Mouse (Mus musculus) lung, postnatal 25 days (tissue): Measurements from ENCODE around the gene Defb29.

Source experiments
- DNase-seq: peaks from one replicate; pipeline ENCODE4 v3.0.0; 2022; ENCODE audit warnings: low spot score

Gene Defb29

DNA sequence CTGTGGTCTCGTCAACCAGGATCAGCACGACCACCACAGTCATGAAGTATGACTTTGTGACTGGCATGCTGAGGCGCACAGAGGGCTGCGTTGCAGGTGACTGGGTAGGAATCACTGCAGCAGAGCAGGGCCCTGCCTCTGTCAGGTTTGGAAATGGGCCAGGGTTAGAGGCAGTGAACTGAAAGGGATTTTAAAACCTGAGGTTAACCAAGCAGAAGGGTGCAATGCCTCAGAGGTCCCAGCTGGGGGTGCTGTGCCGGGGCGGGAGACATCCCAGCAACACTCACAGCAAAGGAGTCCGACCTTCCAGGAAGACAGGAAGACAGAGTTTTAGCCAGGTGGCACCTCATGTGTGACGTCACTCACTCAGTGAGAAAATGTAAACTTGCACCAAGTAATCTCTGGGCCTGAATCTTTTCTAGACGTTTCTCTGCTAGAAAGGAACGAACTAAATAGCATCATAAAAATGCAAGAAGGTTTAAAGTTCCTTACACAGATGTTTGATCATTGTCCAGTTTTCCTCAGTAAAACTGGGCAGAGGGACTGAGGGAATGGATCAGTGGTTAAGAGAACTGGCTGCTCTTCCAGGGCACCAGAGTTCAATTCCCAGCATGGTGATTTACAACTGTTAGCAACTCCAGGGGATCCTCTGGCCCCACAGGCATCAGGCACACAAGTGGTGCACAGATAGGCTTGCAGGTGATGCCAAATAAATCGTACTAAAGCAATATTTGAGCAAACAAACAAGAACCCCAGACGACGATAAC, at the start of gene Defb29:
Gene Defb29, minus strand, starts transcription at position 155 of the 767 bp plus-strand sequence.
- DNase-seq, result no peak

DNA sequence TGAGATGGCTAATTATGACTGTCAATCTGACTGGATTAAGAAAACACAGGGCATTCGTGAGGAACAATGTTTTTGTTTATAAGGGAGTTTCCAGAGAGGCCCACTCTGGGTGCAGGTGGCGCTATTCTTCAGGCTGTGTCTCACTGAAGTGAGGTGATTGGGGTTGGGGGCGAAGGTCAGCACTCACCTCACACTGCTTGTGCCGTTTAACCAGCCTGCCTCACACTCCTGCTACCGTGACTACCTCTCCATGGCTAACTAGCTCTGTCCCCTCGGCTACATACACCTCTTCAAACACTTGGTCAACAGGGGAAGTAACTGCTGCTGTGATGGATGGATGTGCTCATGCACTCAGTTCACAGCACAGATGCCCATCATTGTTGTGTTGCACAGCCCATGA, 49.1 kb upstream of the Defb29 start:
- DNase-seq, result no peak

DNA sequence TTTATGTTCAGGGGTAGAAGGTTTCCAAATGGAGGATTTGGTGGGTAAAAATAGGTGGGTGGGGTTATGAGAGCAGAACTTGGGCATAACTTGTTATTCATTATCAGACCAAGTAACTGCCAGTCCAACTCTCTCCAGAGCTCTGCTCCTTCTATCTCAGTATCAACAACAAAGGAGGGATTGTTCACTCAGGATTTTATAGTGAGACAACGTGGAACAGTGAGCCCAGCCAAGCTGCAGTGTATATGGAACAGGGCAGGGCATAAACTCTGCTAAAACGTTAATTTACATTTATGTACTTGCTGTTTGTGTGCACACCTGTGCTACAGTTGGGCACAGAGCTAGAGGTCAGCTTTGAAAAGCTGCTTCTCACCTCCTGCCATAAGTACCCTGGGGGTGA, 48.6 kb upstream of the Defb29 start:
- no peak for DNase-seq

DNA sequence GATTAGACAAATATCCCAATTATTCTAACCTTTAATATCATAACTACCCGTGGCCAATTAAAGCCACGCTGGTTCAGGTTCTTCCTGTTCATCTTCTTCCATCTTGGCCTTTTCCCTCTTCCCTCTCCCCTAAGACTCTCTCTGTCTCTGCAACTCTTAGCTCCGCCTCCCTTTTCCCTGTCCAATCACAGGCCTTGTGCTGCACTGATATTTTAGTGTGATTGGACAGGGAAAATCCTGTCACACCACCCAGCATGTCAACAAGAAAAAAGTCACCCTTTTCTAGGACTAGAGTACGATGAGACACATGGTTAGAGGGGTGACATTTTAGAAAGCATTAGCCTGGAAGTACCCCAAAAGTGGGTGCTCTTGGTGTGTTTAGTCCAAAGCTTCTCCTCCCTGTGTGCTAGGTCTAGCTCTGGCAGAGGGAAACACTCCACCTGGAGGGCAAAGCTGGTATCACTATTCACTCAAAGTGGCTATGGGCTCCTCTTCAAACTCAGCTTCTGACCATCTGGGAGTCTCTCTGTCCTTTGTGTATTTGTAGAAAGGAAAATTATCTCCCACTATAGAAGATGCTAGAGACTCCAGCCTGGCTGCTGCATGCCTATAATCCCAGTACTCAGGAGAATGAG, 47.1 kb upstream of the Defb29 start:
- no peak for DNase-seq

DNA sequence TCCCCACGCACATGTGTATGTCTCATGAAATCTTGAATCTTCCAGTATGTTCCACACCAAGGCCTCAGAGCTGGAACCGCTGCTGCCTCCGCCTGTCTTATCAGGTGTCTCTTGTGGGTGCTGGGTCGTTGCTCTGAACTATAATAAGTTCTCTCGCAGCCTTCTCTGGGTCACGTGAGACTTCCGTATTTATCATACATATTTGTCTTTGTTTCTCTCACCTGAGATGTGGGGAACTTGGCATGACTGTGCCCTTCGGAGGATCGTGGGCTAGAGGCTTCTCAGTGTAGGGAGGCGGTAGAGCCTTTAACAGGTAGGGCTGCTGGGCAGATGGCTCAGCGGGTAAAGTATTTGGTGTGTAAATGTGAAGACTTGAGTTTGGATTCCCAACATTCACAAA, 40.7 kb upstream of the Defb29 start:
- DNase-seq, result no peak

DNA sequence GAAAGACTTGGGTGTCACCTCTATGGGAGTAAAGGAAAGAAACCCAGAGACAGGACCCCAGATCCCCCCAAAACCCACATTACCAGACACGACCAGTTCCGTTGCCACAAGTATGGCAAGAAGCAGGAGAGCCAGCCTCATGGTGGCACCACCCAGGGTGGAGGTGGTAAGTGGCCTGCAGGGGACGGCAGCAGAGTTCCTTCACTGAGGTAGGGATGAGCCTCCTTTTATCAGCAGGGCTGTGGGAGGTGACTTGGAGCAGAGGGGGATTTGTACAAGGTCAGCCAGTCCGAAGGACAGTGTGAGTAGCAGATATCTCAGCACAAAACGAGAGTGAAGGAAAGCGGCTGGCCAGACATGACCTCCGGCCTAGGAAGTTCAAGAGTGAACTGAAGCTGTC, 40.2 kb upstream of the Defb29 start, which contains the start of gene Defb19:
Gene Defb19, minus strand, starts transcription at position 206 of the 400 bp plus-strand sequence.
- no peak for DNase-seq

DNA sequence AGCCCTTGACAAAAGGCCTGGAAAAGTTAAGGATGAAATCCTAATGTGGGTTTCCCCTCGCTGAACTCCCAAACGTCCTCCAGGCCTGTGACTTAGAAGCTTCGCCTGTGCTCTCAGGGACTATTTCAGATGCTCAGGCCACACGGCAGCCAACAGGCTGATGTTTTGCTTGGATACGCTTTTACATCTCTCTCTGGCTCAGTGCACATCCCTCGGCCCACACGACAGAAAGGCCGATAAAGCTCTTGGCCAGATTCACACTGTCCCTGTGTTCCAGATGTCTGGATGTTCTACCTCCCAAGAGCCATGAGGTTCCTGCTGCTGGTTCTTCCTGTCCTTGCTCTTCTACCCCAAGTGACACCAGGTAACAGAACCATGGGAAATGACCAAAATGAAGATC, 33.6 kb upstream of the Defb29 start:
- DNase-seq, result no peak

DNA sequence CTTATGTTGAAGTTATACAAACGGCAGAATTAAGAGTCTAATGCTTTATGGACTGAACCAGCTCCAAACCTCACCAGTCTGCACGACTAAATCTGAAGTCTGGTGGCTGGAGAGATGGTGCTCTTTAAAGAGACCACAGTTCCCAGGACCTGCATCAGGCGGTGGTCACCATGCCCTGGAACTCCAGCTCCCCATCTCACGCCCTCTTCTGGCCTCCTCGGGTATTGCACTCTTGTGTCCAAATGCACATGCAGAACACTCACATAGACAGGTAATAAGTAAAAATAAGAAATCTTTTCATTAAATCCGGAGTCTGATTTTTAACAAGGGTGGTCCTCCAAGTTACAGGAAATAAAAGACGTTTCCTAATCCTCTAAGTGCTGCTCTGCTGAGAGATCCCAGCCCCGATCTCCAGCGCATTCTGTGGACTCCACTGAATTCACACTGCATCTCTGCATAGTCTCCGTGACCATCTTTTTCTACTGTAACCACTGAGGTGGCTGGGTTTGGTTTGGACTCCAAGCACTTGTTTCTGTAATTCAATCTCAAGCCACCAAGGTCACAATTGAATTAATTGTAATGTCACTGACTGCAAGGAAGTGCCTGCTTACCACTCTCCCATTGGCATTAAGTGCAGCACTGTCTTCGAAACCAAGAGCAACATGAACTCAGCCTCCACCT, 32.4 kb upstream of the Defb29 start, which contains the start of gene Defb21:
Gene Defb21, plus strand, starts transcription at position 631 of the 681 bp plus-strand sequence.
- no peak for DNase-seq

DNA sequence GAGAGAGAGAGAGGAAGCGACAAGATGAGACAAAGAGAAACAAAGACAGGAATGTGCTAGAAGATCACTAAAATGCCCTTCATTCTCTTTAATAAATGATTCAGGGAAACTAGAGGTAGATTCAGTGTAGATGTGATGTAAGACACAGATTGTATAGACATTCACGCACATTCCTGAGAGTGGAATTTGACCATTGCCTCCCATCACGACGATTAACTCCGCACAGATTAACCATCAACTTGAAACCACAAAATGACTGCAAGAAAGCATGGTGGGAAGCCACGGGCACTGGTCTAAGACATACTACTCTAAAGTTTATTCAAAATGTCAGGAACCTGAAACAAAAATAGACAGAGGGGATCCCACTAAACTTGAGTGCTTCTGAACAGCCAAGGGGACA, 30.4 kb upstream of the Defb29 start:
- DNase-seq, result no peak

DNA sequence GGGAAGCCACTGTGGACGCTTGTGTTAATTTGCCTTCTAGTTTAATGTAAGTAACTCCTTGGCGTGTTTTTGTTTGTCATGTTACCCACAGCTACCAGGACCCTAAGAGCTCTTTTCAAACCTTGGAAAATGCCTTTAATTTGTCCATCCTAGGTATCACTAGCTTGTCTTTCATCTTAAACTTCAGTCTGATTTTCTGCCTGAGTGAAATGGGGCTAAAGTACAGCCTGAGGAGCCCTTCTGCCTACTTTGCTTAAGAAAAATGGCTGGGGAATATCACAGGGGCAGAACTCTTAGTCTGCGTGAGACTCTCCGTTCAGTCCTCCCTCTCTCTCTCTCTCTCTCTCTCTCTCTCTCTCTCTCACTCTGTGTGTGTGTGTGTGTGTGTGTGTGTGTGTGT, 30.0 kb upstream of the Defb29 start:
- no peak for DNase-seq

DNA sequence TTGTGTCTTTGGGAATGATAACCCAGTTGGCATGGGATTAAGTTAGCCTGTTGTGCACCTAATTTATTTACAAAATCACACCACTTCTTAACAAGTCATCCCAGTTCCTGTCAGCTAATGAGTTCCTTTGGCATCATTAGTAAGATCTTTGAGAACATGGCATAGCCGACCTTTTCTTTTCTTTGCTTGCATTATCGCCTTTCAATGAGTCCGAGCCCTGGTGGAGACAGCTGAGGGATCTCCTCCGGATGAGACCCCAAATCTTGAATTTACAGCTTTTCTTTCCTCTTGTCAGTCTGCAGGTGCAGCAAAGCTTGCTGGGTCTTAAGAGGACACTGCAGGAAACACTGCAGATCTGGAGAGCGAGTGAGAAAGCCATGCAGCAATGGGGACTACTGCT, 29.1 kb upstream of the Defb29 start, which contains the start of gene Gm17416:
Gene Gm17416, plus strand, starts transcription at position 301 of the 400 bp plus-strand sequence.
- DNase-seq, result no peak

DNA sequence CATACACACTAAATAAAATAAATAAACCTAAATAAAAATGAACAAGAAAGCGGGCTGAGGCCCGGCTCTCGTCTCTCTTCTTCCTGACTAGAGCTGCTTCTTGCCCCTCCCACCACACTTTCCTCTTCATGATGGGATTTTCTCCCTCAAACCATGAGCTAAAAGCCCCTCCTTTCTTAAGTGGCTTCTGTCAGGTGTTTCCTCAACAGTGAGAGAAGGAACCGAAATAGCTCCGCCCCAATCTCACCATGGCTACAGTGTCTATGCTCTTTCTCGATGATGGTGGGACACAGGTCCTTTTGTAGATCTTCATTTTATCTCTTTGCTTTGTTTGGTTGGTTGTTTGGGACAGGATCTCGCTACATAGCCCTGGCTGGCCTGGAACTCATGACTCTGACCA, 16.8 kb upstream of the Defb29 start:
- DNase-seq, result no peak

DNA sequence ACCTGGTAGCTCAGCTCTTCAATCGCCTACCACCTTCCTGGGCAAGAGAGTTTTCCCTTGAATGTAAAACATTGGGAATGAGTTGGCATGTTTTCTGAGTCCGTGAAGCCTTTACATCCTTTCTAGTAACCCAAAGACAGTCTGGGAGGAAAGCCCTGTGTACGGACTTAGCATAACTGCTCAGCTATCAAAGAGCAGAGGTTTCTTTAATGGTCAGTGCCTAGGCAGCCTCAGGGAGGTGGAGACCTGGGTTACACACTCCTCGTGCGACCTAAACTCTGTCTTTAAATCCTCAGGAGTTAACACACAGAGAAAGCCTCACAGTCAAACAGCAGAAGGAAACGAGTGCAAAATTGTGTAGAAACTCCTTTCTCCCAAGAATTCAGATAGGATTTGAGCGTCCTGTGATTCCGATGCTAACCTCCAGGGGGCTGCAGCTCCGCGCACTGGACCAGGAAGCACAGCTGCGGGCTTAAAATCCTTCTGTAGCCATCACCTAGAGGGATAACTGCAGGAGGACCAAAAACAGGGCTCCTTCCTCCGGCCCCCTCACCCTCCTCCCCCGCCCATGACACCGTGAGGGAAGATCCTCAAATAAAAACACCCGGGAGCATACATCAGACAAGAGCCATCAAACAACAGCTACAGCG, 14.0 kb upstream of the Defb29 start:
- DNase-seq, result peak; percentile 15

DNA sequence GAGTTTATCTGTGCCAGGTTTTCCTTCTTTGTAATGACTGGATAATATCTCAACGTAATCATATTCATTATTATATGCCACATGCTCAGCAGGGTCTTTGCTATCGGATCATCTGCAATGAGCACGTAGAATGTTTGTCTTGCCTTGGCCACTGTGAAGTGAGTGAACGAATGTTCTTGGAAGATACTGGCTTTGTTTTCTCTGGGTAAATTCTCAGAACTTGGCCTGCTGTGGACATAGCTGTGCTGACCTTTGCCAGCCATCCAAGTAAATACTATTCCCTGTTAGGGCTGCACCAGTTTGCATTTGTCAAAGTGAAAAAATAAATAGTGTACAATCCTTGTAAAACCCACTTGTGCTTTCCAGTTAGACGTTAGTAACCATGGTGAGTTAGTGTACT, 8.2 kb upstream of the Defb29 start:
- DNase-seq, result no peak

DNA sequence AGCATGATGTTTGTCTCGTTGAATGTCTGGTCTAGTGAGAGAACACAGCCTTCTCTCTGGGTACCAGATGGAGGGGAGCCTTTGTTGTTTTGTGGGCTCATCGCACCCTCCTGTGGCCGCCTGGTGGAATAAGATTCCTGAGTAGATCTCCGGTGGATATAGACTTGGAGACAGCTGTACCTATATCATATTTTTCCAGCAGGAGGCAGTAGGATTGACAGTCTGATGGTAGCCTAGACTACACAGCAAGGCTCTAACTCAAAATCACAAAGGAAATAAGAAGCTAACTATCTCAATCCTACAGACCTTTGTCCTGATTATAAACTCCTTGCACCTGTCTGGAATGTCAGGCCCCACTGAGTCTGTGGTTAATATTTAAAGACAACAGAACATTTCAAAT, 4.8 kb upstream of the Defb29 start:
- peak; percentile 12 for DNase-seq

DNA sequence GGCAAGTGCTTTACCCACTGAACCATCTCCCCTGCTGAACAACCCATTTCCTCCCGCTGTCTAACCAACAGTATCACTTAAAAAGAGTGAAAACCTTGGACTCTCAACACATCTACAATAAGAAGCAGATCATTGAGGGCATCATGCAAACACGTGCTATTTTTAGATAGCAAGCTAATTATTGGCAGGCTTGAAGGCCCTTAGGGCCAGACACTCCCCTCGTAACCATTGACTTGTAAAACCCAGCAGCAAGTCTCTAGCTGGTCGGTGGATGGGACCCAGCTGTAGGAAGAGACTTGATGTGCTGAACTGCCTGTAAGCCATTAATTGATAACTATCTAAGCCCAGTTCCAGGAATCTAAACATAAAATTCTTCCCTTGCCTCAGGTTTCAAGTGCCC, 3.6 kb upstream of the Defb29 start:
- peak; percentile 3 for DNase-seq

DNA sequence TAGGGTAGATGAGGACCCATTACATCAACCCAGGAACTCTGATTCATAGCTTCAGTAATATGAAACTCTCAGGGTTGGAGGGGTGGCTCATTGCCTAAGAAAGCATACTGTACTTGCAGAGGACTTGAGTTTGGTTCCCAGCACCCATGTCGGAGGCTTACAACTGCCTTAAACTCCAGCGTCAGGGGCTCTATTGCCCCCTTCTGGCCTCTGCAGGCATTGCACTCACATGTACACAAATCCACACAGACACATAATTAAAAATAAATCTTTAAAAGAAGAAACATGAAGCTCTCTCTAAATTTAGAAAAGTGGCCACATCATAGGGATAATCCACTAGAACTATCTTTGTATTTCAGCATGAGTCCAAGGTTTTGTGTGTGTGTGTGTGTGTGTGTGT, 3.0 kb upstream of the Defb29 start:
- no peak for DNase-seq

DNA sequence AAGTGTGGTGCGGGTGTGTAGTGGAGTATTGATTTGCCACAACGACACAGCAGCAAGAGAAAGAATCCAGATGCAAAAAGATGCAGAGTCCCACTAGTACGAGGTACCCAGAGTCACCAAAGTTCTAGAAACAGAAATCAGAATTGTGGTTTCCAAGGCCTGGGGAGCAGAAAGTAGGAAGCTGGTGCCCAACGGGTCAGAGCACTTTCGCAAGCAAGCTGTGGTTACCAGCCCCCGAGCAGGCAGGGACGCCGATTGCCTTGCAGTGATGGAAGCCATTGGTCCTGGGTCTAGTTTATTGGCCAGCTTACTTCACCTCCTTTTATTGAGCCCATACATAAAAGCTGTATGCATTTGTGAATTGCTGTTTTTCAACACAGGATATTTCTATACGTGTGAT, 2.1 kb upstream of the Defb29 start:
- no peak for DNase-seq

DNA sequence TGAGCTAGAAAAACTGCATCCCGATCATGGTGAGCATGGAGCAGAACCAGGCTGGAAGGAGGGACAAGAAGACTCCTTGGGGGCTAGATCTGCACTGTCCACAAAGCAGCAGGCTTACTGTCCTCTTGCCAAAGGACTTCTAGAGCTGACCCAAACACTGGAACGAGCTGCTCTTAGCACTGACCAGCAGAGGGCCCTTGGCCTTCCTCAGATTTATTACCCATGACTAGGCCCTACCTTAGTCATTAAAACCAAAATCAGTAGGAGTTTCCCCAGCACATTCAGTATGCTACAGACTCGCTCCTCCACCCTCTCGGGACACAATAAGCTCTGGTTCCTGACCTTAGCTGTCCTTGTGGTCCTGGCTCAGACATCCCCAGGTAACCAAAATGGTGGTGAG, 21.9 kb downstream of the Defb29 start, which contains the start of gene Defb28:
Gene Defb28, plus strand, starts transcription at position 275 of the 400 bp plus-strand sequence.
- no peak for DNase-seq

DNA sequence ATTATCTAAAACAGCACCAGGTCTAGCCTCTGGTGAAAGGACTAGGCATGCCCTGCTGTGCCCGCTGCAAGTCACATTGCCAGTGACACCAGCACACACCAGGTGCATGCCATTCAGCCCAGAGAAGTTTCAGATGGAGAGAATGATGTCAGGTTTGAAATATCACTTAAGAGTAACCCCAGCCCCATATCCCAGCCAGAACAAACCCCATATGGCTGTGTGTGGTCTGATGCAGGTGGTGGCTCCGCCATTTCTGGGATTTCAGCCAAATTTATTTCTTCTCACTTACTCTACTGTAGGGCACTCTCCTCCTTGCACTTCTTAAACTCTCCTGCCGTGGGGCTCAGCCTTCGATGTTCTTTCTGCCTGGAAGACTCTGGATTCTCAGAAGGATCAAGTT, 23.8 kb downstream of the Defb29 start:
- DNase-seq, result no peak

DNA sequence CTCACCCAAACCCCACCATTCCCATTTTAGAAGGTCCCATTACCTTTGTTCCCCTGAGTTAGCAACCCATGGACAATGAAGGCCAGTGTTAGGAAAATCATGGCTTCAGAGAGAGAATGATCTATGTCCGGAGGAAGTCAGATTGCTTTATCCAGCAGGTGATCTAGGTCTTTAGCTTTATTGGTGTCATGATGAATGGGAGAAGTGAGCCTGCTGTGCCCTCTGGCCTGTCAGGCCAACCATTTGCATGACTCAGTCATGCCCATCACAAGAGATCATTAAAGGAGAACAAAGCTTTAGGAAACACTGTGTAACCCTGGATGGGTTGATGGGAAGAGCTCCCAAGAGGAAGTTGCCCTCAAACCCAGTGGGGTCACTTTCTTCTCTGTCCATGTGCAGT, 28.3 kb downstream of the Defb29 start, which contains the start of gene Defb26:
Gene Defb26, minus strand, starts transcription at position 101 of the 400 bp plus-strand sequence.
- DNase-seq, result no peak

DNA sequence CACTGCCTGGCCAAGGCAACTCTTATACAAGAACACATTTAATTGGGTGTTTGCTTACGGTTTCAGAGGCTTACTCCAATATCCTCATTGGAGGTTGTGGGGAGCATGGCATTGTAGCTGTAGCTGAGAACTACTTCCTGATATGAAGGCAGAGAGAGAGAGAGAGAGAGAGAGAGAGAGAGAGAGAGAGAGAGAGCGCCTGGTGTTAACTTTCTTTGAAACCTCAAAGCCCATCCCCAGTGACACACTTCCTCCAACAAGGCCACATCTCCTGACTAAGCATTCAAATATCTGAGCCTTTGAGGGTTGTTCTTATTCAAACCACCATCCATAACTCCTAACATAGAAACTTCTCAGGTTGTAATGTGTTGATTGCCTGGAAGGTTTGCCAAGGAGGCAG, 35.9 kb downstream of the Defb29 start:
- no peak for DNase-seq
